Mouse (Mus musculus): Measurements from ENCODE around the gene Gm17949.

DNA sequence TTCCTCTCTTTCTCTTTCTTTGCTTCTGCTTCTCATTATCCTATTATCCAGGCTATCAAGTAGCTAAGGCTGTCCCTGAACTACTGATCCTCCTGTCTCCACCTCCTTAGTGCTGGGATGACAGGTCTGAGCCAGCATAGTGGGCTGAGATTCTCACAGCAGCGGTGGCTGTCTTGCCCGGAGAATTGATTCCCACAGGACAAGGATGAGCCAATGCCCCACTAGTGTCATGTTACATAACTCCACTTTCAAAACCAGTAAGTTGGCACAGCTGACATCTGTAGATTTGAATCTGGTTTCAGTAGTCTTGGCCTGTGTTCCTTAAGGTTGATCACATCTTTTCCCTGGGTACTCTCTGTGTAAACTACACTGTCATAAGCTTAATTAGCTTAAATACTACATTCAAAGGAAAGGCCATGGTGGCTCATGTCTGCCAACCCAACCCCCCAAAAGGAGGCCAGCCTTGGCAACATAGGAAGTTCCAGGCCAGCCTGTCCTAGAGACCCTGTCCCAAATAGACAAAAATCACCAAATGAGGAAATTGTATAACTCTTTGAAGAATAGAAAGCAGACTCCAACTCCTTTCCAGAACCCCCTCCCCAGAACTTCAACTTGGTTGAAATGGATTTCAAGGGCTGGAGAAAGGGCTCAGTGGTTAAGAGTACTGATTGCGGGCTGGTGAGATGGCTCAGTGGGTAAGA, 25.0 kb upstream of the Gm17949 start:
- no peak for TF ChIP-seq CTCF (IDR thresholded peaks at IDR 0.05; ENCODE audit: low read depth)
- TF ChIP-seq EP300 (IDR thresholded peaks at IDR 0.05; ENCODE audit: low read depth) = no peak

Data from liver, embryonic 14.5 days (tissue).